Mouse (Mus musculus) CH12.LX (cell line): ENCODE data around the gene Cradd. TPM values are rescaled to one million over a fixed set of nuclear protein-coding genes. Genes with fewer than 3 reads are reported as not detected.

ENCODE experiments used
- DNase-seq: peaks from one replicate; pipeline ENCODE4 v3.0.0-alpha.2; 2013; ENCODE audit errors: extremely low read depth
- H3K27ac ChIP-seq: 2 replicates; pipeline ENCODE4 v1.5.1; 2012; ENCODE audit warnings: low read depth, mild to moderate bottlenecking, control low read depth, moderate library complexity; ENCODE audit not compliant: insufficient read depth
- H3K27me3 ChIP-seq: replicated peaks from 2 replicates; pipeline ENCODE3; 2012; ENCODE audit warnings: inconsistent platforms
- H3K36me3 ChIP-seq, 2 experiments: replicated peaks in 1 of 2; 2 replicates each; pipeline versions ENCODE3 to v1.6.1; 2012; ENCODE audit warnings: inconsistent platforms in 1 of 2, low read length in 1 of 2, mild to moderate bottlenecking in 1 of 2, mixed read lengths in 1 of 2, moderate library complexity in 1 of 2; ENCODE audit not compliant: control insufficient read depth in 1 of 2, insufficient read depth in 1 of 2
- H3K4me1 ChIP-seq, 2 experiments: 2 replicates each; pipeline ENCODE4 v1.6.1; 2012; ENCODE audit warnings: inconsistent platforms in 1 of 2, moderate library complexity in 1 of 2; ENCODE audit not compliant: insufficient read depth in 2 of 2, control insufficient read depth in 1 of 2
- H3K4me2 ChIP-seq: 2 replicates; pipeline ENCODE4 v1.6.1; 2012; ENCODE audit warnings: low read depth, mild to moderate bottlenecking, control low read depth; ENCODE audit not compliant: poor library complexity, insufficient read depth, severe bottlenecking
- H3K4me3 ChIP-seq, 3 experiments: fragments of 150-350 bp in 1 of 3; sonication (generic) in 1 of 3; replicated peaks in 1 of 3; 2 replicates each; pipeline versions ENCODE3 to v1.5.1; 2011 to 2012; ENCODE audit warnings: low read depth in 2 of 3, low read length in 2 of 3, mild to moderate bottlenecking in 2 of 3, moderate library complexity in 2 of 3, control low read depth in 1 of 3, improper control_type of control experiment in 1 of 3, inconsistent platforms in 1 of 3, mixed read lengths in 1 of 3; ENCODE audit not compliant: poor library complexity in 1 of 3
- H3K79me2 ChIP-seq: replicated peaks from 2 replicates; pipeline ENCODE4 v1.6.1; 2012; ENCODE audit warnings: mild to moderate bottlenecking, moderate library complexity; ENCODE audit not compliant: control insufficient read depth, poor library complexity, insufficient read depth, severe bottlenecking; ENCODE audit errors: extremely low read depth
- H3K9ac ChIP-seq: 2 replicates; pipeline ENCODE4 v1.6.1; 2012; ENCODE audit warnings: low read depth, mild to moderate bottlenecking, control low read depth, moderate library complexity; ENCODE audit not compliant: insufficient read depth
- H3K9me3 ChIP-seq: replicated peaks from 2 replicates; pipeline ENCODE3; 2012; ENCODE audit warnings: low read length, inconsistent platforms, mixed read lengths
- BHLHE40 ChIP-seq: IDR thresholded peaks from 2 replicates; pipeline ENCODE4 v1.6.1; 2011; ENCODE audit warnings: mild to moderate bottlenecking, low read depth, low read length, improper control_type of control experiment
- CHD1 ChIP-seq: IDR thresholded peaks from 2 replicates; pipeline ENCODE4 v1.6.1; 2012; ENCODE audit warnings: low read depth, low read length, improper control_type of control experiment, inconsistent platforms
- CHD2 ChIP-seq: IDR thresholded peaks from 2 replicates; pipeline ENCODE4 v1.6.1; 2011; ENCODE audit warnings: low read length, improper control_type of control experiment
- CTCF ChIP-seq, 2 experiments: IDR thresholded peaks in 1 of 2; conservative IDR thresholded peaks in 1 of 2; 2 replicates each; pipeline ENCODE4 v1.5.1; 2011 to 2012; ENCODE audit warnings: low read depth in 2 of 2, low read length in 2 of 2, improper control_type of control experiment in 1 of 2, inconsistent platforms in 1 of 2, mild to moderate bottlenecking in 1 of 2, moderate library complexity in 1 of 2
- EP300 ChIP-seq: IDR thresholded peaks from 2 replicates; pipeline ENCODE4 v1.6.1; 2011; ENCODE audit warnings: low read length, improper control_type of control experiment
- ETS1 ChIP-seq: conservative IDR thresholded peaks from 2 replicates; pipeline ENCODE4 v1.6.1; 2012; ENCODE audit warnings: low read depth, mild to moderate bottlenecking, inconsistent platforms, low read length, improper control_type of control experiment, moderate library complexity
- HCFC1 ChIP-seq: IDR thresholded peaks from 2 replicates; pipeline ENCODE4 v1.6.1; 2012; ENCODE audit warnings: low read depth, mild to moderate bottlenecking, inconsistent platforms, low read length, improper control_type of control experiment
- JUN ChIP-seq: IDR thresholded peaks from 2 replicates; pipeline ENCODE4 v1.6.1; 2011; ENCODE audit warnings: low read depth, mild to moderate bottlenecking, low read length, improper control_type of control experiment, moderate library complexity; ENCODE audit not compliant: insufficient read depth
- JUND ChIP-seq: conservative IDR thresholded peaks from 2 replicates; pipeline ENCODE4 v1.6.1; 2011; ENCODE audit warnings: low read depth, low read length, improper control_type of control experiment
- MAZ ChIP-seq: IDR thresholded peaks from 2 replicates; pipeline ENCODE4 v1.6.1; 2012; ENCODE audit warnings: low read depth, mild to moderate bottlenecking, inconsistent platforms, low read length, improper control_type of control experiment, moderate library complexity
- MEF2A ChIP-seq: IDR thresholded peaks from 2 replicates; pipeline ENCODE4 v1.6.1; 2014; ENCODE audit warnings: low read depth, mild to moderate bottlenecking, inconsistent platforms, low read length, improper control_type of control experiment, borderline replicate concordance
- MXI1 ChIP-seq: IDR thresholded peaks from 2 replicates; pipeline ENCODE4 v1.6.1; 2011; ENCODE audit warnings: mild to moderate bottlenecking, low read depth, low read length, improper control_type of control experiment
- MYC ChIP-seq: IDR thresholded peaks from 2 replicates; pipeline ENCODE4 v1.6.1; 2011; ENCODE audit warnings: low read depth, mild to moderate bottlenecking, improper control_type of control experiment, low read length
- NELFE ChIP-seq: IDR thresholded peaks from 2 replicates; pipeline ENCODE4 v1.6.1; 2011; ENCODE audit warnings: low read depth, low read length, improper control_type of control experiment
- NRF1 ChIP-seq: IDR thresholded peaks from 2 replicates; pipeline ENCODE4 v1.6.1; 2014; ENCODE audit warnings: low read depth, mild to moderate bottlenecking, inconsistent platforms, low read length, improper control_type of control experiment, moderate library complexity
- PAX5 ChIP-seq: IDR thresholded peaks from 2 replicates; pipeline ENCODE4 v1.6.1; 2012; ENCODE audit warnings: low read length, inconsistent platforms, mixed read lengths
- POLR2A ChIP-seq: IDR thresholded peaks from 2 replicates; pipeline ENCODE4 v1.6.1; 2011; ENCODE audit warnings: low read depth, mild to moderate bottlenecking, improper control_type of control experiment, low read length
- RAD21 ChIP-seq: IDR thresholded peaks from 2 replicates; pipeline ENCODE4 v1.6.1; 2011; ENCODE audit warnings: low read depth, mild to moderate bottlenecking, low read length, improper control_type of control experiment, moderate library complexity
- RCOR1 ChIP-seq: conservative IDR thresholded peaks from 2 replicates; pipeline ENCODE4 v1.6.1; 2012; ENCODE audit warnings: low read depth, mild to moderate bottlenecking, inconsistent platforms, low read length, improper control_type of control experiment
- SIN3A ChIP-seq: IDR thresholded peaks from 2 replicates; pipeline ENCODE4 v1.6.1; 2012; ENCODE audit warnings: low read length, improper control_type of control experiment, inconsistent platforms
- SMC3 ChIP-seq: IDR thresholded peaks from 2 replicates; pipeline ENCODE4 v1.6.1; 2011; ENCODE audit warnings: low read depth, low read length, improper control_type of control experiment
- TBP ChIP-seq: conservative IDR thresholded peaks from 2 replicates; pipeline ENCODE4 v1.6.1; 2011; ENCODE audit warnings: low read depth, low read length, improper control_type of control experiment
- TCF12 ChIP-seq: IDR thresholded peaks from 2 replicates; pipeline ENCODE4 v1.6.1; 2014; ENCODE audit warnings: low read depth, mild to moderate bottlenecking, inconsistent platforms, low read length, improper control_type of control experiment
- UBTF ChIP-seq: IDR thresholded peaks from 2 replicates; pipeline ENCODE4 v1.6.1; 2012; ENCODE audit warnings: low read depth, mild to moderate bottlenecking, inconsistent platforms, low read length, improper control_type of control experiment, moderate library complexity
- USF2 ChIP-seq: conservative IDR thresholded peaks from 2 replicates; pipeline ENCODE4 v1.6.1; 2011; ENCODE audit warnings: low read depth, low read length, improper control_type of control experiment
- ZKSCAN1 ChIP-seq: IDR thresholded peaks from 2 replicates; pipeline ENCODE4 v1.6.1; 2012; ENCODE audit warnings: low read depth, inconsistent platforms, low read length, improper control_type of control experiment, borderline replicate concordance
- ZMIZ1 ChIP-seq: IDR thresholded peaks from 2 replicates; pipeline ENCODE4 v1.6.1; 2012; ENCODE audit warnings: low read depth, mild to moderate bottlenecking, inconsistent platforms, low read length, improper control_type of control experiment
- ZNF384 ChIP-seq: IDR thresholded peaks from 2 replicates; pipeline ENCODE4 v1.6.1; 2012; ENCODE audit warnings: low read depth, low read length, improper control_type of control experiment, inconsistent platforms
- dilution Hi-C: fragments of 300-500 bp; cut with MboI; formaldehyde crosslinking; loops from 2 replicates; pipeline ENCODE4 v1.14.3; 2020; ENCODE audit warnings: low sequenced_read_pairs; ENCODE audit not compliant: extremely low pct_unique_long_range_greater_than_20kb, extremely low pct_ligation_motif_present
- in situ Hi-C: fragments of 300-500 bp; cut with MboI; formaldehyde crosslinking; loops from 3 replicates; pipeline ENCODE4 v1.14.3; 2019; ENCODE audit warnings: low sequenced_read_pairs, low pct_ligation_motif_present, low pct_unique_long_range_greater_than_20kb, mixed read lengths
- polyA plus RNA-seq: library from polyadenylated mRNA; unstranded; fragments of >175 nt; gene quantifications from 2 replicates; pipeline ENCODE4 v1.2.1, GENCODE M21; 2012; ENCODE audit warnings: low read depth; ENCODE audit not compliant: insufficient read length
- total RNA-seq, 2 experiments: library from RNA; depleted of rRNA; stranded (reverse); fragments of 300-350 nt in 1 of 2; fragments of >200 nt in 1 of 2; gene quantifications; 2 replicates each; pipeline ENCODE4 v1.2.3; 2012 to 2014

Cradd gene
- total and polyA plus RNA-seq, 3 experiments: 5.6 to 8.8 (median 5.6) TPM

DNA sequence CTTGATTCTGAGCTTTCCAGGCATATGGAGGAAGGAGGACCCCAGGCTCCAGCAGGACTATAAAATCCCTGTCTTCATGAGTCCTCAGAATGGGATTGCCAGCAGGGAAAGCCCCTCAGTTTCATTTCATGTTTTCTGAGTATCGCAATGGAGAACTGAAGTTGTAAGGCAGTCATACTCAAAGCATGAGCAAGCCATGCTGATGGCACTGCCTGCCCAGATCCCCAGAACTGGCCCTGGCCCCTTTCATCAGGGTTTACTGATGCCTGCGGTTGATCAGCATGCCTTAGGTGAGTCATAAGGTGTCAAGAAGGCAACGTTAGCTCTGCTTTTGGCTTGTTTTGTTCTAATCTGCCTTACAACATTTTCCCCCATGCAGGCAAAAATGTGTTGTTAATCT lies 48.0 kb upstream of the Cradd start (continued):
- TF ChIP-seq MYC (peak; percentile 87; the same call in 1 of the 2 replicates), CTCF (conservative IDR thresholded peaks at IDR 0.05 in 1 of 2, IDR thresholded peaks at IDR 0.05 in 1 of 2; ENCODE audit: low read depth in 2 of 2, low read length in 2 of 2) (no peak)

DNA sequence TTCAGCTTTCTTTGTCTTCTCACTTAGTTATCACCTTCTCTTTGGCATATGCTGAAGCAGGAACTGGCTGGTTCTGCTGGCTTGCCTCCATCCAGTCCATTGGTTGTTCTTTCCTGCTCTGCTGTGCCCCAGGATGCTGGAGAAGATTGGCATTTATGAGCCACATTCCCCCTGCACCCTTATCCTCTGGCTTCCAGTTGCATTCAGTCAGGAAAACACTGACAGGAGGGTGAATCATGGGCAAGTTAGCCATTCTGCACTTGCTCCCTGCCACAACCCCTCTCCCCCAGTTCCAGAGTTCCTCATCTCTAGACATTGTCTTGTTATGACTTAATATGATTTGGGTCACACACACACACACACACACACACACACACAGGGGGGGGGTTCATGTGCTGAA lies 45.3 kb upstream of the Cradd start:
- H3K9ac ChIP-seq: no peak overlapping the region
- in situ Hi-C loops (no loop called here), dilution Hi-C loops (no loop called here)
- no peak overlapping the region for H3K4me3 ChIP-seq
- H3K4me1 ChIP-seq: peaks cover 20 to 43% of the 10 kb centered on the region in 2 experiments
- H3K4me2 ChIP-seq: no peak overlapping the region
- TF ChIP-seq MEF2A: no peak
- TF ChIP-seq PAX5: no peak
- no peak for TF ChIP-seq CHD2
- no peak for TF ChIP-seq NRF1
- no peak for TF ChIP-seq POLR2A
- no peak for TF ChIP-seq ZNF384
- no peak for TF ChIP-seq BHLHE40
- TF ChIP-seq SIN3A: no peak
- TF ChIP-seq ZMIZ1: no peak
- no peak for TF ChIP-seq NELFE
- no peak for TF ChIP-seq RAD21
- no peak for TF ChIP-seq RCOR1
- no peak for TF ChIP-seq UBTF
- TF ChIP-seq USF2: no peak
- H3K27ac ChIP-seq: no peak overlapping the region
- H3K27me3 ChIP-seq: no peaks in the 10 kb centered on the region
- no peak for DNase-seq
- H3K9me3 ChIP-seq: peaks cover 3% of the 10 kb centered on the region
- H3K36me3 ChIP-seq: no peaks in the 10 kb centered on the region
- no peaks in the 10 kb centered on the region for H3K79me2 ChIP-seq

DNA sequence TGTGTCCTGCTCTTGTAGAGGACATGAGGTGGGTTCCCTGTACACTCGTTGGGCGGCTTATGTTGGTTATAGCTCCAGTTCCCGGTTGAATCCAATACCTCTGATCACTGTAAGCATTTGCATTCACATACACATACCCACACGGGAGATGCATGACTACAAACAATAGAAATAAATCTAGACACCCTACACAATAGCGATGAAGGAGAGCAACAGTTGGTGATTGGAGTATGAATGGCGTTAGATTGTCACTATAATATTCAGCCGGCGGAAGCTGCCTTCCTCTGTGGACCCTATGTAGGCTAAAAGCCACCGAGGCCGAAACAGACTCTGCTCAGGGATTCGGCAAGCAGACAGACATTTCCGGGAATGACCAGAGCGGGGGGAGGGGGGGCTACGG lies 44.2 kb upstream of the Cradd start:
- Histone ChIP-seq H3K4me1 (peaks cover 20 to 41% of the 10 kb centered on the region in 2 experiments), H3K9me3 (peaks cover 3% of the 10 kb centered on the region), H3K27me3 (no peaks in the 10 kb centered on the region), H3K4me3 (no peak overlapping the region), H3K79me2 (no peaks in the 10 kb centered on the region), H3K4me2 (peak overlapping the region; percentile 51), H3K27ac (no peak overlapping the region), H3K9ac (no peak overlapping the region), H3K36me3 (no peaks in the 10 kb centered on the region)
- dilution Hi-C loops: no loop called here
- TF ChIP-seq UBTF (no peak), NRF1 (no peak), EP300 (no peak), MXI1 (no peak), JUND (no peak), MEF2A (no peak), MAZ (no peak), TBP (no peak), TCF12 (no peak), PAX5 (no peak), HCFC1 (no peak), BHLHE40 (no peak), USF2 (no peak), JUN (no peak), SMC3 (no peak), ETS1 (no peak), CHD1 (no peak), ZKSCAN1 (no peak), RAD21 (no peak)
- DNase-seq: no peak
- in situ Hi-C loops: no loop called here
